Mouse (Mus musculus) cortical plate, adult 2 months (tissue): ENCODE results near the gene Hspbp1. TPM values are rescaled to one million over a fixed set of nuclear protein-coding genes. Genes with fewer than 3 reads are reported as not detected.
A peak's percentile ranks its signal among the peaks of the same experiment; 100 is the strongest.

Experiments used
- H3K27ac ChIP-seq: fragments of 200-500 bp; 2 replicates; pipeline ENCODE4 v1.5.1; 2012; ENCODE audit warnings: low read length, control low read depth, inconsistent platforms; ENCODE audit not compliant: insufficient read depth
- H3K4me1 ChIP-seq: fragments of 200-500 bp; 2 replicates; pipeline ENCODE4 v1.6.1; 2011; ENCODE audit warnings: low read length; ENCODE audit not compliant: control insufficient read depth, insufficient read depth
- H3K4me3 ChIP-seq: fragments of 200-500 bp; 2 replicates; pipeline ENCODE4 v1.5.1; 2011; ENCODE audit warnings: mild to moderate bottlenecking, low read length, control low read depth; ENCODE audit not compliant: insufficient read depth
- CTCF ChIP-seq: fragments of 200-500 bp; IDR thresholded peaks from 2 replicates; pipeline ENCODE4 v1.5.1; 2011; ENCODE audit warnings: mild to moderate bottlenecking, control low read depth, low read length; ENCODE audit not compliant: insufficient read depth; ENCODE audit errors: extremely low read depth
- POLR2A ChIP-seq: fragments of 200-500 bp; IDR thresholded peaks from 2 replicates; pipeline ENCODE4 v1.6.1; 2011; ENCODE audit warnings: mild to moderate bottlenecking, low read length, control low read depth; ENCODE audit not compliant: insufficient read depth; ENCODE audit errors: extremely low read depth
- polyA plus RNA-seq: library from polyadenylated mRNA; depleted of rRNA; stranded (reverse); fragments of >200 nt; gene quantifications from 2 replicates; pipeline ENCODE4 v1.2.3, GENCODE M21; 2012

Gene Hspbp1
- polyA plus RNA-seq, 1 experiment: 108 TPM

DNA sequence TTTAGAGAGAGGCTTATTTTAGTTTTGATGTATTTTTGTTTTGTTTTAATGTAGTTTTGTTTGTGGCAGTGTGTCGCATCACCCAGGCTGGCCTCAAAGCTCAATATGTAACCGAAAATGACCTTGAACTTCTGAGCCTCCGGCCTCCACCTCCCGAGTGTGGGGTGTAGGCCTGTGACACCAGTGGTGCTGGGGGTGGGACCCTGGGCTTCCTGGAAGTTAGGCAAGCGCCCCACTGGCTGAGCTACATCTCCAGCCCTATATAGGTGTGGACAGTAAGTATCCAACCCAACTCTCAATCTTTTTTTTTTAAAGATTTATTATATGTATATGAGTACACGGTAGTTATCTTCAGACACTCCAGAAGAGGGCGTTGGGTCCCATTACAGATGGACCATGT is 18.3 kb upstream of the Hspbp1 start:
- Histone ChIP-seq H3K4me1 (no peaks in the 10 kb centered on the region), H3K27ac (no peak overlapping the region), H3K4me3 (no peak overlapping the region)
- TF ChIP-seq CTCF (no peak), POLR2A (no peak)

DNA sequence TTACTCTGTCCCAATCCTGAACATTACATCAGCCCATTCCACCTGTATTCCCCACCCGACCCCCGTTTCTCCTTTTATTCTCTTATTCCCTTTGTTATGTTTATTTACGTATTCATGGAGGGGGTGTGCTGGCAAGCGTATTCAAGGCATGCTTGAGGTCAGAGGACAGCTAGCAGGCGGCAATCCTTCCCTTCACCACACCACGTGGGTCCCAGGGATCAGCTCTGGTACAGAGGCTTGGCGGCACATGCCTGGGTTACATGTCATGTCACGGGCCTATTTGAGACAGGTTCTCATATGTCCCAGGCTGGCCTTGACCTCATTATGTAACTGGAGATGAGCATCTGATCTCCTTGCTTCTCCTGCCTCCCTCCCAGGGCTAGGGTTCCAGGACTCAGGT is 17.5 kb upstream of the Hspbp1 start:
- Histone ChIP-seq H3K4me3 (no peak overlapping the region), H3K4me1 (no peaks in the 10 kb centered on the region), H3K27ac (no peak overlapping the region)
- TF ChIP-seq CTCF (no peak), POLR2A (no peak)

DNA sequence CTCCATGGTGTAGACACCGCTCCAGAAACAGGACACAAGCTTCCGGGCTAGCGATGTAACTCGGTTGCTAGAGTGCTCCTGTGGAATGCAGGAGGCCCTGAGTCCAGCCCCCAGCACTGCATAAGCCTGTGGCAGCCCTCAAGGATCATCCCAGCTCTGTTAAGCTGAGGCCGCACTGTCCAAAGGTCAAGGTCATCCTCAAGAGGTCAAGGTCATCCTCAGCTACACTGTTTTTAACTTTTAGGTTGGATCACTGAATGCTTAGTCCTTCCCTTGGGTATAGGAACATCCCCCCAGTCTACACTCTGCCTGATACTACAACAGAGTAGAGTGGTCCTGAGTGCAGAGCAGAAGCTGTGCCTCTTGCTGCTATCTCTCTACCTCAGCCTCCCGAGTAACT is 8.1 kb upstream of the Hspbp1 start:
- Histone ChIP-seq H3K27ac (no peak overlapping the region), H3K4me1 (peaks cover 4% of the 10 kb centered on the region; the same call in 1 of the 2 replicates), H3K4me3 (no peak overlapping the region)
- TF ChIP-seq CTCF (no peak), POLR2A (no peak)

DNA sequence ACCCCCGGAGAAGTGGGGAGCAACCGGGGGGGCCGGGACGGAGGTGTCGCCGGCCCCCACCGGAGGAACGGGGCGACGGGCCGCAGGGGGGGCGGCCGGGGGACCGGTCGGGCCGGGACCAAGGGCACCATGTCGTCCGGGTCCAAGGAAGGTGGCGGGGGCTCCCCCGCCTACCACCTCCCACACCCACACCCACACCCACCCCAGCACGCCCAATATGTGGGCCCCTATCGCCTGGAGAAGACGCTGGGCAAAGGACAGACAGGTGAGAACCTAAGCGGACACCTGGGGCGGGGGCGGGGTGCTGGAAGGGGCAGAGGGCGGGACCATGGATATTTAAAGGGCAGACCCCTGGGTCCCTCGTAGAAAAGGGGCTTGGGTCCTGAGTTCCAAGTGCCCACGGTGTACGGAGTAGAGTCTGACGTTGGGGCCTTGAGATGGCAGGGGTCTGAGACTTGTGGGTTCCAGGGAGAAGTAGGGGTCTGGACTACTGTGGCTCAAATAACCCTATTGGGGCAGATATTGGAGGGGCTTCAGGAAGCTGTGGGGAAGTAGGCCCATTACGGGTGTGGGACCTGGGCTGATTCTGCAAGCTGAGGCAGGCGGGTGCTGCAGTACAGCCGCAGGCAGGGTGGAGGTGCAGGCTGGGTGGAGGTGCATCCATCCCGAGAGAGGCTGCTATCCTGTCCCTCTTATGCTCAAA is 6.2 kb upstream of the Hspbp1 start:
- Histone ChIP-seq H3K4me1 (peaks cover 4% of the 10 kb centered on the region; the same call in 1 of the 2 replicates), H3K4me3 (peak overlapping the region; percentile 71), H3K27ac (no peak overlapping the region)
- no peak for TF ChIP-seq CTCF
- no peak for TF ChIP-seq POLR2A

DNA sequence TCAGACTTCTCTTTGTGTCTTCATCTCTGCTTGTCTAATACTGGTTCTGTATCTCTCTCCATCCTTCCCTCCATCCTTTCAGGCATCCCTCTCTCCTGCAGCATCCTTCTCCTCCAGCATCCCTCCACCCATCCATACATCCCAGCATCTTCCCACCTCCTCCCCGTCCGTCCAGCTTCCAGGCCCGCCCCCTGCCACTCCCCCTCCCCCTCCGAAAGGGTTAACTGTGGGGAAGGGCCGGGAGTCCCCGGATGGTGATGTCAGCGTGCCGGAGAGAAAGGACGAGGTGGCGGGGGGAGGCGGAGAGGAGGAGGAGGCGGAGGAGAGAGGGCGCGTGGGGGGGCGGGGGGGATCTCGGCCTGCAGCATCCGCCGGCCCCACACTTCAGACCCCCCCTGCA is 5.5 kb upstream of the Hspbp1 start, which contains the start of gene Brsk1:
Gene Brsk1 (plus strand): TSS at position 218 of the 400 bp plus-strand sequence.
- TF ChIP-seq POLR2A (peak; percentile 29; the same call in 1 of the 2 replicates), CTCF (no peak)
- peaks cover 4% of the 10 kb centered on the region; the same call in 1 of the 2 replicates for H3K4me1 ChIP-seq
- peak within 1 kb of the TSS; percentile 32 for H3K27ac ChIP-seq
- H3K4me3 ChIP-seq: peak within 1 kb of the TSS; percentile 71

DNA sequence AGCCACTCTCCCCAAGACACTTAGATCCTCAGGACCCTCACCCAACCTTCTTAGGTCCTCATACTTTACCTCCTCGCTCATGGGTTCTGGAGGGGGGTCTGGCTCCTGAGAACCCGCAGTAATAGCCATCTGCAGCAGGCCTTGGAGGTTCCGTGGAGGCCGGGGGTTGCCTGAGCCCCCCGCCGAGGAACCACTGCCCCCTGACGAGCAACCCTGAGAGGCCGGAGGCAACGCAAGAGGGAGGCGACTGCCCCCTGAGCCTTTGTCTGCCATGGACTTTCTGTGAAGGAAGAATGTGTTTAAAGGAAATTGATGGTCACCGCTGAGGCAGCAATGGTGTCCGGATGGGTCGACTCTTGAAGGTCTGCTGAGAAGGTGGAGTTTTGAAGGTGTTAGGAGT is 665 bp downstream of the Hspbp1 start:
- Histone ChIP-seq H3K4me1 (peaks cover 2% of the 10 kb centered on the region; the same call in 1 of the 2 replicates), H3K27ac (no peak overlapping the region), H3K4me3 (peak overlapping the region; percentile 67)
- TF ChIP-seq POLR2A: no peak
- TF ChIP-seq CTCF: no peak

DNA sequence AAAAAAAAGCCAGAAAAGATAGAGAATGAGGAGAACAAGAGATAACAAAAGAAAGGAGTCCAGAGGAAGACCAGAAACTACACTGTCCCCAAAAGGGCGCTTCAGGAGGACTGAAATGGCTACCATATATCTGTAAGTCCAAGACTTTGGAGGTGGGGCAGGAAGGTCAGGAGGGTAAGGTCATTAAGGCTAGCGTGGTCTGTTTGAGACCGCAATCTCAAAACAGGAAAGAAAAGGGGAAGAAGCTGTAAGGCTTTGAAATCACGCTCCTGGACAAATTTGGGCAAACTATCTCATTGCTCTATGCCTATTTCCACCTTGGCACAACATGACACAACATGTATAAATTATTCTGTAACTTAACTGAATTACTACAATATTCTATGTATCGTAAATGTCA is 1.6 kb downstream of the Hspbp1 start:
- H3K4me1 ChIP-seq: peaks cover 2% of the 10 kb centered on the region; the same call in 1 of the 2 replicates
- H3K4me3 ChIP-seq: no peak overlapping the region
- H3K27ac ChIP-seq: no peak overlapping the region
- no peak for TF ChIP-seq POLR2A
- no peak for TF ChIP-seq CTCF

DNA sequence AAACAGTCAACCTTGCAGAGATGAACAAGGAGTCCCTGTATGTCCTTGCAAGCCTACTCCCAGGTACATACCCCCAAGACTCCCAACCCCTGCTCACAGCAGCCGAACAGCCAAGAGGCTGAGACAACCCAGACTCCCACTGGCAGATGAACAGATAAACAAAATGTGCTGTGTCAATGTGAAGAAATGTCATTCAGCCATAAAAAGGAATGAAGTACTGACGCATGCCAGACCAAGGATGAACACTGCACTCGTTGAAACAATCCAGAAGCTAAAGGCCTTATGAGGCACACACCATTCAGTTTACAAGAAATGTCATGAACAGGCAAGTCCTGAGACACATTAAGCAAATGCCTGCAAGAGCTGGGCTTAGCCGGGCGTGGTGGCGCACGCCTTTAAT is 9.7 kb downstream of the Hspbp1 start:
- TF ChIP-seq CTCF: no peak
- no peak for TF ChIP-seq POLR2A
- Histone ChIP-seq H3K27ac (no peak overlapping the region), H3K4me1 (no peaks in the 10 kb centered on the region), H3K4me3 (no peak overlapping the region)

DNA sequence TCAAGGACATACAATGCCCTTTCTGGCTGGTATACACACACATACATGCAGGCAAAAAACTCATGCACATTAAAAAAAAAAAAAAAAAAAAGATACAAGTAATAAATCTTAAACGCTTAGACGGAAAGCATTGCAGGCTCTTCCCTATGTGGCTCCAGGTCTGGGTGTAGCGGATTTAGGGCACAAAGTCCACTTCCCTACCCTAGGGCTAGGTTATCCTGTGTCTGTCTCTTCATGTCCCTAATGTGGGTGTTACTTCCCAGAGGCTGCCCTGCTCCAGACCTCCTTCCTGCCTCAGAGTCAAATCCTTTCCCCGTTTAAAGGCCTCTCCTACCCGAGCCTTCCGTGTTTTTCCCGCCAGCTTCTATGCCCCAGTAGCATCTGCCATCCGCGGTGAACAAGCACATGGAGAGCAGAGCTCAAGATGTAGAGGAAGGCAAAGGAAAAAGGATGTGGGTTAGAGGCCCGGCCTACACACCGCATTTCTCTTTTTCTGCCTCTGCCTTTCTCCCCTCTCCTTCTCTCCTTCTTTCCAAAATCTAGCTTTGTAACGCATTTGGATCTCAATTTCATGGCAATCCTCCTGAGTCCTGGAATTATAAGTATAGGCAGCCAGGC is 10.6 kb downstream of the Hspbp1 start:
- H3K4me3 ChIP-seq: no peak overlapping the region
- H3K4me1 ChIP-seq: no peaks in the 10 kb centered on the region
- H3K27ac ChIP-seq: no peak overlapping the region
- no peak for TF ChIP-seq POLR2A
- no peak for TF ChIP-seq CTCF

DNA sequence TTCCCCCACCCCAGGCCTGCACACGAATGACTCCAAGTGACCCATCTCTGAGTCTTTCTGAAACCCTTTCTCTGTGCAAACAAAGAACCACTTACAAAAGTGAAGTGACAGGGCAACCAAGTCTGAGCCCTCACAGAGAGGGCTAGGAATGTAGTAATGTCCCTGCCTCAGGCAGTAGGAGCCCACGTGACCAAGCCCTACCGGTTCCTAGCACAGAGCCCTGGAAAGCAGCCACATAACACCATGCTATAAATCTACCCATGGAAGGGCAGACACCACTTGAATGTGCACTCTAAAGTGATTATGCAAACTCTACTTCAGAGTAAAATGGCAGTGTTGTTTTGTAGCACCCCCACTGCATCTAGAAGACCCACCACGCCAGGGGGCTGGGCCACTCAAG is 12.9 kb downstream of the Hspbp1 start:
- H3K27ac ChIP-seq: no peak overlapping the region
- no peak overlapping the region for H3K4me3 ChIP-seq

More for the DNA sequence above, 12.9 kb downstream of the Hspbp1 start:
- TF ChIP-seq POLR2A: no peak
- TF ChIP-seq CTCF: no peak
- H3K4me1 ChIP-seq: no peaks in the 10 kb centered on the region
